Mouse (Mus musculus) heart, postnatal 25 days (tissue): ENCODE data around the gene Tspan4. TPM values are rescaled to one million over a fixed set of nuclear protein-coding genes. Genes with fewer than 3 reads are reported as not detected.
"Not testable (repeated sequence)": the region's sequence is repeated elsewhere in the genome, so short reads cannot be mapped to it uniquely, and the experiment has no call there.

Experiments
- DNase-seq: peaks from one replicate; pipeline ENCODE4 v3.0.0; 2022; ENCODE audit warnings: low spot score
- intact Hi-C: fragments of 180-260 bp; cut with DNase I; formaldehyde crosslinking; loops from one replicate; pipeline ENCODE4 v1.15.1; 2025
- total RNA-seq, 2 experiments: library from RNA; stranded (reverse); gene quantifications; 2 replicates each; pipeline ENCODE4 v1.2.3; 2021

Gene Tspan4
- total RNA-seq, 2 experiments from 2014 or later: 17.5 to 39.0 TPM

DNA sequence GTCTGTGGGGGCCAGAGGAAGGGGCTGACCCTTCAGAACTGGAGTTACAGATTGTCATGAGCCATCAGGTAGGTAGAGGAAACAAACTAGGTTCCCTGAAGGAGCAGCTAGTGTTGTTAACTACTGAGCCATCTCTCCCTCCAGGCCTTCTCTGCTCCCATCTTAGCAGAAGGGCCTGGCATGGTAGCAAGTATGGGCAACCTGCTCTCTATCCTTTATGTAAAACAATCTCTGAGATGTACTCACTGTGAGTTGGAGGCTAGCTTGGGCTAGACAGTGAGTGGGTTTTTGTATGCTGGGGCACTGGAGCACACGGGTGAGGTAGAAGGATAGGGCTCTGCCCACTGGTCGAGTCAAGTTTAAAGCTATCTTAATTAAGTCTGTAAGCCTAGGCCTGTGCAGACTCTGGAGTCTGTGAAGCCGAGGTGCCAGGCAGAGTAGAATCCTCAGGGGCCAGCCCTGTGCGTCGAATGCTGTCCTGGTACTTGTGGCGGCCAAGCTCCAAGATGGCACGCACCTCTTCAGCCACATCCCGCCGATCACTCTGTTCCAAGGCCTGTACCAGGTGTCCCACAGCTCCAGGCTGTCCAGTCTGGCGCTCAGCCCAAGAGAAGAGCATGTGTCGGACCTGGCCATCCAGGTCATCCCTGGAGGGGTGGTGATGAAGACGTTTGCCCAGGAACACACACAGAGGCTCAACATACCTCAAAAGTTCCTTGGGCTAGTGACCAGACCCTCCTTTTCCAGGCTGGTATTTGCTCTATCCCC is 36.7 kb upstream of the Tspan4 start:
- no peak for DNase-seq
- intact Hi-C loops: no loop called here

DNA sequence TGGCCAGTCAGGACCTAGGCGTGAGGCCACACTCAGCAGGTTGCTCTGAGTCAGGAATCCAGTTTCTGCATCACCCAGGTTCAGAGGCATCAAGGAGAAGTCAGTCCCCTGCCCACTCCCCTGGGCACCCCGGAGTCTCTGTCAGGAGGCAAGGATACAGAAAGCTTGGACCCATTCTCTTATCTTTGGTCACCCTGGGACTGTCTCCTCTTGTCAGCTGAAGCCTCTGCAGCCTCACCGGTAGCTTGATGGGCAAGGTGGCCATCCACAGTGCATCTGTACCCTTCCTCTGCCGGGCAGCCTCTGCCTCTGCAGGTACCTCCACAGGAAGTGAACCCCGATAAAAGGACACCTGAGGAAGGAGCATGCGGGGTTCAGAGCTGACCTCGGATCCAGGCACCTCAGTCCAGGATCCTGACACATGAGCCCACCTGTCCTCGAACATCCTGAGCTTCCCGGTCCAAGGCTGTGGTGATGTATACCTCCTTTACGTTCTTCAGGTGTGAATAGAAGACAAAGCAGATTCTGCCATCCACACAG is 35.8 kb upstream of the Tspan4 start:
- no peak for DNase-seq
- intact Hi-C loops: no loop called here

DNA sequence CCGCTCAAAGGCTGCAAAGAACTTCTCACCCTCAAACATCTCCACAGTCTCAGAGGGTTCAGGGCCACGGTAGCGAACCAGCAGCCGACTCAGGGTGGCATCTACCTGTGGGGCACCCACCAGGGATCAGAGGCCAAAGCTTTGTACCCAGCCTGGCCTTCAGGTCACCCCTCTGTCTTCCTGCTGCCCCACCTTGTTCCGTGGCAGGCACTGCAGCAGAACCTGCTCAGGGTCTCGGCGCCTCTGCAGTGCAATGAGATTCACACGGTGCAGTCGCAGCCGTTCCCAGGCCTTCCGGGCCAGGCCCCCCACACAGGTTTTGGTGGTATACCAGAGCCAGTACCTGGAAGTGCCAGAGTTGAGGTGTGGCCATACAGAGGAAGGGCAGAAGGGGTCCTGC is 35.2 kb upstream of the Tspan4 start:
- intact Hi-C loops: no loop called here
- no peak for DNase-seq

DNA sequence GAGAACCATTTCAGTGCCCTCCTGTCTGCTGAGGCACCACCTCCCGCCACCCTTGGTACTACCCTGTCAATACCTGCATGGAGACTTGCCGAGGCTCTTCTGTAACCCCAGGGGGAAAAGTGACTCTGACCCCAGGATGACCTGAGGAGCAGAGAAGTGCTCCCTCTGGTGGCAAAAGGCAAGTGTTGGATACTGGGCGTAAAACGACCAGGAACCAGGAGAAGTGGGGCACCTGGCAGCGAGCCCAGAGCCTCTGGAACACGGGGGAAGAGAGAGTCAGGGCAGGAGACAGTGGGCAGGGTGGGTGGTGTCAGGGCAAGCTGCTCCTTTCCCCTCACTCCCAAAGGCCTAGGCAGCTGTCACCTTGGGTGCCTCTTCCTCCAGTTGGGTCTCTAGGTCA is 34.4 kb upstream of the Tspan4 start:
- intact Hi-C loops: no loop called here
- DNase-seq: no peak

DNA sequence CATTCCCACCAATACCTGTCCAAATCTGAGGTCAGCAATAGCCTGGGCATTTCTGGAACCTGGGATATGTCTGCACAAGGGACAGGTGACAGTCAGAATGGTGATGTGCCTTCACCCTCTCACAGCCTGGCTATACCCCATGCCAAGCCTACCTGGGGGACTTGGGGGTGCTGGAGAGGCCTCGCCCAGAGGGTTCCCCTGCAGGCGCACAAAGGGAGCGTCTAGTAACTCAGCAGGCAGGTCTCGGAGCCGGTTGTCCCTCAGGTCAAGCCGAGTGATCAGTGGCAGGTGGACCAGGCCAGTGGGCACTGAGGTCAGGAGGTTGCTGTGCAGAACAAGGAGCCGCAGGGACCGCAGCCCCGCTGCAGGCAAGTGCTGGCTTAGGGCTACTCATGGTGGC is 33.6 kb upstream of the Tspan4 start:
- intact Hi-C loops: no loop called here
- DNase-seq: no peak

DNA sequence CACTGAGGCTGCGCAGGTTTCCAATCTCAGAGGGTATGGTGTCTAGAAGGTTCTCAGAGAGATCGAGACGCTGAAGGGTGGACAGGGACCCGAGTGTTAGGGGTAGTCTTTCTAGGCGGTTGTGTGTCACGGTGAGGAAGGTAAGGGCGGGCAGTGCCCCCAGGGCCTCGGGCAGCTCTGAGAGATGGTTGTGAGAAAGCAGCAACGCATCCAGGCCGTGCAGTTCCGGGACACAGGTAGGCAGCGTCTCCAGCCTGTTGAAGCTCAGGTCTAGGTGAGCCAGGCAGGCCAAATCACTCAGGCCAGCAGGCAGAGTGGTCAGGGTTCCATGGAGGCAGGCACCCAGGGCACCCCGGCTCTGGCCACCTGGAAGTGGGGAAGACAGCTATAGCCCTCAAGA is 32.8 kb upstream of the Tspan4 start:
- DNase-seq: no peak
- intact Hi-C loops: no loop called here

DNA sequence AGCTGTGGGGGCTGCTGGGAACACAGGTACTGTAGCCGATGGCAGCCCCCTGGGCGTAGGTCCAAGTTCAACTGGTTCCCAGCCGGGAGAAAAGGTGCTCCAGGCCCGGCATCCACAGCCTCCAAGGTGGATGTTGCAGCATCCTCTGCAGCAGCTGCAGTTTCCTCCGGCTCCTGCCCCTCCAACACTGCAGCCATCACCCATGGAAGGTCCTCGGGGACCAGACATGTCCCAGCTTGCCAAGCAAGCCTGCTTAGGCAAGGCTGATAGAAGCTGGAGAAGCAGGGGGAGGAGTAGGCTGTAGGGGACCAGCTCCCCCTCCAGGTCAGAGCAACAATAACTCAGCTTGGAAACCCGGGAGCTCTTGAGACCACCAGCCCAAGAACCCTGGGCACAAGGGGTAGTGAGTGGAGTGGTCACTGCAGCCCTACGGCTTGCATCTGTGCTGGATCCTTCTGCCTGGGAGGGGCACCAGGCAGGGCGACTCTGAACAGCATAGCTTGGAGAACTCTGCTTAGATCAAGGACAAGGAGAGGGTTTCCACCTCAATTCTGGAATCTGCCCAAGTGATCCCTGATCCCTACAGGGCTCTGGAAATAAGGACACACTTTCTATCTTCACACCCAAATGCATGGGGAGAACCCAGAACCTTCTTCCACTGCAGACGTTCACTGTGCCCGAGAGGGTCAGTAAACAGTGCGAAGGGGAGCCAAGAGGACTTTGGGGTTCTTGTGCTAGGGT is 31.8 kb upstream of the Tspan4 start:
- DNase-seq: no peak

DNA sequence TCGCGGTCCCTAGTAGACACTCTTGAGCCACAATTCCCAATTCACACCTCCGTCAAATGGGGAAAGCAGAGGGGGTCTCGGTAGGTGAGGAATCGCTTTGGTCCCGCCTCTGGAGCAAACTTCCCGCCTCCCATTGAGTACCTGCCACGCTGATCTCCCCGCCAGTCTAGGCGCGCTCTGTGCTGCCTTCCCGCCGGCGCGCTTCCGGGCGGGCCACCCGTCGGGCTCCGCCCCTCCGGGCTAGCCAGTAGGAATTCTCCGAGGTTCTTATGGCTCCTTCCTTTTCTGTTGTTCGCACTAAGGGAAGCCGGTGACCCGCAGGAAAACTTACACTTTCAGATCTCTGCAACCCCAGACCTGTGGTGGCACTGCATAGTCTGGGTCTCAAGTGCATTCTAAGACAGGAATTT is 31.2 kb upstream of the Tspan4 start, which contains the start of gene Pidd1:
TSS of gene Pidd1 (minus strand) at position 198 of the 410 bp plus-strand sequence.
- intact Hi-C loops: no loop called here
- no peak for DNase-seq

More for the DNA sequence above, 31.8 kb upstream of the Tspan4 start:
- intact Hi-C loops: no loop called here

DNA sequence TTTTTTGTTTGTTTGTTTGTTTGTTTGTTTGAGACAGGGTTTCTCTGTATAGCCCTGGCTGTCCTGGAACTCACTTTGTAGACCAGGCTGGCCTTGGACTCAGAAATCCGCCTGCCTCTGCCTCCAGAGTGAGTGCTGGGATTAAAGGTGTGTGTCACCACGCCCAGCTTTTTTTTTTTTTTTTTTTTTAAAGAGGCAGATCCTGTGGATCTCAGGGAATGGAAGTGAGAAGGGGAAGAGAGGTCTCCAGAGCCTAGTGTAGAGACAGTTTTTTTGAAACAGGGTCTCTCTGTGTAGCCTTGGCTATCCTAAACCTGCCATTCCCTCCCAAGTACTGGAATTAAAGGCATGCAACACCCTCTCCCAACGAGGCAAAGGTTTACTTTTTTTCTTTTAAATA is 28.7 kb upstream of the Tspan4 start:
- intact Hi-C loops, DNase-seq: not testable (repeated sequence)

DNA sequence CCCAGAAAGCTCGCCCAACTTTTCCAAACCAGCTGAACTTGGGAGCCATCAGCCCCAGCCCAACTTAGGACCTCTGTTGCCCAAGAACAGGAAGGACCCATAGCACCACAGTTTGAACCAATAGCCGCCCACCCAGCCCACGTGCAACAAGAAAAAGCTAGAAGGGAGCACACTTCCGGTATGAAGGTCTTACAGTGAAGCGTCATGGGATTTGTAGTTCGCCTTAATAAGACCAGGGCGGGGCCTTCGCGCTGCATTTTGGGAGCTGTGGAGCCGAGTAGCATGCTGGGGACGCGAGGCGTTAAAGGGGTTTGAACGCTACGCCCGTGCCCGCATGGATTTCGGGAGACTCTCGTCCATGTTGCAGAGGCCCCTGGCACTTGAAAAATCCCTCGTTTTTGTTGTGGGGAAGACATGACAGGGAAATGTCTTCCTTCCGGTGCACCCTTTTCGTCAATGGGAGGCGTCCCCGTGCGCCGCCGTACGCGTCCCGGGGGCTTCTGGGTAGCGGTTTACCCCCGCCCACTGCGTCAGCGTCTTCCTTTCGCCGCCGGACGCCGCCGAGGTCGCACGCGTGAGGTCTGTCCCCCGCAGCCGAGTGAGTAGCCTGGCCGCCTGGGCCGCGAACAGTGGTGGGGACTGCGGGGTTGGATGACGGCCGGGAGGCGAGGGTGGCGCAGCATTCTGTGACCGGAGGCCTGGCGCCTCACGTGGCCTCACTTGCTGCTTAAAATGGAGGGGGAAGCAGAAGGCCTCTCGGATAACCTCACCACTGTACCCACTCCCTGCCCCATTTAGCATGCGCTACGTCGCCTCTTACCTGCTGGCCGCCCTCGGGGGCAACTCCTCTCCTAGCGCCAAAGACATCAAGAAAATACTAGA is 27.7 kb upstream of the Tspan4 start, which contains the start of gene Rplp2:
TSS of gene Rplp2 (plus strand) at position 261 of the 882 bp plus-strand sequence.
- intact Hi-C loops: no loop called here
- DNase-seq: peak; percentile 91

DNA sequence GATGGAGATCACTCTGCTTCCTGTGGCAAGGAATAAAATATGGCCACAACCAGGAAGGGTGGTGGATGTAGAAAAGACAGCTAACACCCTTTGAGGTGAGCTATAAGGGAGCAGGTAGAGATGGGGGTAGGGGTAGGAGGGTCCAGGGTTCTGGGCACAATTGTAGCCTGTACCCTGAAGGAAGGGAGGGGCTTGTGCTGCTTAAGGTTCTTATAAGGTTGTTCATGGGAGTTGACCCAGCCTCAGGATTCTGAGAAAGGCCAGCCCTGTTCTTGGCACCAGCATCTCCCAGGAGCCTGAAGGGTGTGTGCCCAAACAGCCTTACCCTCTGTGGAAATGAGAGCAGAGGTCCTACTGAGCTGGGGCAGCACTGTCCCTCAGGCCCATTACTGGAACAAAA is 23.1 kb upstream of the Tspan4 start:
- DNase-seq: no peak
- intact Hi-C loops: no loop called here

DNA sequence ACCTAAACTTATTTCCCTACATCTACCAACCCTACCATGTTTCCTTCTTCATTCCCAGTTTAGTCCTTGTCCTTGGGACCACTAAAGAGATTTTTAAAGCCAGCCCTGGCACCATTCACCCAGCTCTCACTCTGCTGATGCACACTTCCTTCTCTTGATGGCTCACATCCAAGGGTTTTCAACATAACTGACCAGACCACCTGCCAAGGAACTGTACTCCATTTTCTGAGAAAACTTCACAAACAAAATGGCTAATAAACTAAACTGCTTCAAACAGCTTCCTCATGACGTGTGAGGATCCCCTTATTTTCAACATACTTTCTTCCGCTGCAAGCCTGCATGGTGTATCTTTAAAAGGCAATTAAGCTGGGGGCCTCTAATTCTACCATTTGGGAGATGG is 21.4 kb upstream of the Tspan4 start:
- DNase-seq: no peak
- intact Hi-C loops: no loop called here

DNA sequence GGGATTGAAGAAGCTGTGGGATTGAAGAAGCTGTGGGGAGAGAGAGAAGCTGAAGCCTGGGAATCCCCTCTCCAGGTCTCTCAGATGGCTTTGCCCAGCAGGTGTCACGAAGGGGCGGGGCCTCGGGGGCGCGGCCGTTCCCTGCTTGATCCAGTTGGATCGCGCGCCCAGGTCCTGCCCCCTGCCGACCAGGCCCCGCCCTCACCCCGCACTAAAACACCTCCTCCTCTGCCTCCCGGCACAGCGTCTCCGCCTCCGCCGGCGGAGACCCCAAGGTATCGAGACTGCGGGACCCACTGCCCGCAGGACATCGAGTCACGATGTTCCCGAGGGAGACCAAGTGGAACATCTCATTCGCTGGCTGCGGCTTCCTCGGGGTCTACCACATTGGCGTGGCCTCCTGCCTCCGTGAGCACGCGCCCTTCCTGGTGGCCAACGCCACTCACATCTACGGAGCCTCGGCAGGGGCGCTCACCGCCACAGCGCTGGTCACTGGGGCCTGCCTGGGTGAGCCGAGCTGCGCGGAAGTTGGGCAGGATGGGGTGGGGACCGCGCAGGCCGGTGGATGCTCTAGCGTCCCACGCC is 20.0 kb upstream of the Tspan4 start, which contains the start of gene Pnpla2:
TSS of gene Pnpla2 (plus strand) at position 232 of the 585 bp plus-strand sequence.
- intact Hi-C loops: loop anchor here (5.0 kb wide), 1 partner anchor 43 kb away; the partner anchor contains the start of gene Gatd1
- peak; percentile 89 for DNase-seq

DNA sequence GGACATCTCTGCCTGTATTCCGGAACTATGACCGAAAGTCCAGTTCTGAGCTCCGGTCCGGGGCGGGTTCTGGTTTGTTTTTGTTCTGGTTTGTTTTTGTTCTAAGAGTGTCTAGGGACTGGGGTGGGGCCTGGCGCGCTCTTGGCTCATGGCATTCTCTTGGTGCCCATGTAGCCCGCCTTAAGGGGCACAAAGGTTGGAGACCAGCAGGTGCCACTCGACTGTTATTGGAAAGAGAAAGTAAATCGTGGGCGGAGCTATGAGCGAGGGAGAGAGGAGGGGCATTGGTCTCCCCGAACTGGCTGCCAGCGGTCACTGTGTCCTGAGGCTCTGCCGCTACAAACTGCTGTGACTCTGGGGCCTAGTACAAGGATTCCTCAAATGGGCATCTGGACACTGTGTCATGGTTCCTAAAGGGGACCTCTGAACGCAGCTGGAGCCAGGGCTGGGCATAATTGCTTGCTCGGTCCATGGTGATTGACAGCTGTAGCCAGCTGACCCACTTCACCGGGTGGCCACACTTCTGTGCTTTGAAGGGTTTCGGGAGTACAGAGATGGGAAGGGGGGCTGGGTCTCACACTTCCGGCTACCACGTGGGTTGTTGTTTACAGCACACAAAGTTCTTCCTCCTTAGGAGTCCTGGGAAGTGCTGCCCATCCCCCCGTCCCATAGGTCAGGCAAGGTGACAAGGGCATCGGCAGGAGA is 19.3 kb upstream of the Tspan4 start:
- intact Hi-C loops: loop anchor here (5.0 kb wide), 1 partner anchor 43 kb away; the partner anchor contains the start of gene Gatd1
- DNase-seq: peak; percentile 74

DNA sequence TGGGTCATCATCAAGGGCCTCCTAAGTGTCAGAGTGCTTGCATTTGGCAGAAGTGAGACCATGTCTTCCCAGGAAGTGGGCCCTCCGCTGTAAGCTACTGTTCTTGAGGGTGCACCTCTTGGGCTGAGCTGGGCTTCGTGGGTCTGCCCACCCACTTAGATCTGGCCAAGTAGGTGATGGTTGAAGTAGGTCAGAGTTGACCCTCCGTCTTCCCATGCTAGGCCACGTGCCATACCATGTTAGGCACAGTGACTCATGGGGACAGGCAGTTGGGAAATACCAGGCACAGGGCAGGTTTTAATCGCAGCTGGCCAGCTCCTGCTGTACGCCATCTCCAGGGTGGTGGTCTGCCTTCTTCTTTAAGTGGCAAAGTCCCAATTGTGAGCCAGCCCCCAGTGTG is 18.3 kb upstream of the Tspan4 start:
- intact Hi-C loops: loop anchor here (5.0 kb wide), 1 partner anchor 44 kb away; the partner anchor contains the start of gene Gatd1
- DNase-seq: no peak

DNA sequence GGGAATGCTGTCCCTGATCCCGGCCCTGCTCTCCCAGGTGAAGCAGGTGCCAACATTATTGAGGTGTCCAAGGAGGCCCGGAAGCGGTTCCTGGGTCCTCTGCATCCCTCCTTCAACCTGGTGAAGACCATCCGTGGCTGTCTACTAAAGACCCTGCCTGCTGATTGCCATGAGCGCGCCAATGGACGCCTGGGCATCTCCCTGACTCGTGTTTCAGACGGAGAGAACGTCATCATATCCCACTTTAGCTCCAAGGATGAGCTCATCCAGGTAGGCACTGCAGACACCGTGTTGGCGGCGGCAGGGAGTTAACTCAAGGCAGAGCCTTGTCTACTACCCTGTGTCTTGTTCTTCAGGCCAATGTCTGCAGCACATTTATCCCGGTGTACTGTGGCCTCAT is 17.8 kb upstream of the Tspan4 start:
- intact Hi-C loops: loop anchor here (5.0 kb wide), 1 partner anchor 45 kb away; the partner anchor contains the start of gene Gatd1
- DNase-seq: no peak

DNA sequence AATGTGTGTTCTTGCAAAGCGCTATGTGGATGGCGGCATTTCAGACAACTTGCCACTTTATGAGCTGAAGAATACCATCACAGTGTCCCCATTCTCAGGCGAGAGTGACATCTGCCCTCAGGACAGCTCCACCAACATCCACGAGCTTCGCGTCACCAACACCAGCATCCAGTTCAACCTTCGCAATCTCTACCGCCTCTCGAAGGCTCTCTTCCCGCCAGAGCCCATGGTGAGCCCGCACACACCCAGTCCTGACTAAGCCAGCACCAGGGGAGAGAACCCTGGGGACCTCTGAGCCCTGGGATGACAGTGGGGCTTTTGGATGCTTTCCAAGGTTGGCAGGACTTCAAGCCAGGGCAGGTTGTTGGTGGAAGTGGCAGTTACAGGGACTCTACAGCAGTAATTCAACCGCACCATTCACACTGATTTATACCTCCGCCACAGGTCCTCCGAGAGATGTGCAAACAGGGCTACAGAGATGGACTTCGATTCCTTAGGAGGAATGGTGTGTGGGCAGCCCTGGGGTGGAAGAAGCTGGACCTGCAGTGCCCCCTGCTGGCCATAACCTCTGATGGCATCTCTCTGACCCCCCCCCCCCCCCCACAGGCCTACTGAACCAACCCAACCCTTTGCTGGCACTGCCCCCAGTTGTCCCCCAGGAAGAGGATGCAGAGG is 16.9 kb upstream of the Tspan4 start:
- DNase-seq: no peak
- intact Hi-C loops: loop anchor here (5.0 kb wide), 1 partner anchor 46 kb away; the partner anchor contains the start of gene Gatd1

DNA sequence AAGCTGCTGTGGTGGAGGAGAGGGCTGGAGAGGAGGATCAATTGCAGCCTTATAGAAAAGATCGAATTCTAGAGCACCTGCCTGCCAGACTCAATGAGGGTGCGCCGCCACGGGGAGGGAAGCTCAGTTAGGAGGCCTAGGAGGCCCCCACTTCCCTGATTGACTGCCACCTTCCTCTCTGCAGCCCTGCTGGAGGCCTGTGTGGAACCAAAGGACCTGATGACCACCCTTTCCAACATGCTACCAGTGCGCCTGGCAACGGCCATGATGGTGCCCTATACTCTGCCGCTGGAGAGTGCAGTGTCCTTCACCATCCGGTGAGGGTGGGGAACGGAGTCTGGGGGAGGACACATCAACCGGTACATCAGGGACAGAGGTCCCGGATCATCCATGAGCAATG is 16.4 kb upstream of the Tspan4 start:
- no peak for DNase-seq
- intact Hi-C loops: loop anchor here (5.0 kb wide), 1 partner anchor 46 kb away; the partner anchor contains the start of gene Gatd1
